Mouse (Mus musculus) heart, embryonic 14.5 days (tissue): ENCODE measurements around the gene Hist3h2ba. TPM values are rescaled to one million over a fixed set of nuclear protein-coding genes. Genes with fewer than 3 reads are reported as not detected.

ENCODE experiments used
- ATAC-seq: fragments of 200-750 bp; cut with Nextera tagmentation; 2 replicates; pipeline ENCODE4 v1.8.0; 2017; ENCODE audit warnings: low read depth, moderate TSS enrichment; ENCODE audit not compliant: insufficient number of reproducible peaks, insufficient read depth, low FRiP score
- H3K27ac ChIP-seq, 2 experiments: fragments of 200-500 bp in 1 of 2; fragments of 300-500 bp in 1 of 2; sonication (generic) in 1 of 2; replicated peaks in 1 of 2; 2 replicates each; pipeline ENCODE4 v1.5.1; 2012 to 2014; ENCODE audit warnings: low read depth in 2 of 2, low read length in 2 of 2, control low read depth in 1 of 2, mild to moderate bottlenecking in 1 of 2, mixed read lengths in 1 of 2; ENCODE audit not compliant: control insufficient read depth in 1 of 2, insufficient read depth in 1 of 2
- H3K27me3 ChIP-seq: fragments of 300-500 bp; sonication (generic); 2 replicates; pipeline ENCODE4 v1.6.1; 2014; ENCODE audit warnings: mild to moderate bottlenecking, low read length, control low read depth; ENCODE audit not compliant: control insufficient read depth, insufficient read depth
- H3K36me3 ChIP-seq: fragments of 300-500 bp; sonication (generic); 2 replicates; pipeline ENCODE4 v1.6.1; 2014; ENCODE audit warnings: mild to moderate bottlenecking, control low read depth, low read length, mixed read lengths; ENCODE audit not compliant: control insufficient read depth, insufficient read depth
- H3K4me1 ChIP-seq, 2 experiments: fragments of 200-500 bp in 1 of 2; fragments of 300-500 bp in 1 of 2; sonication (generic) in 1 of 2; 2 replicates each; pipeline ENCODE4 v1.6.1; 2012 to 2014; ENCODE audit warnings: low read length in 2 of 2, control low read depth in 1 of 2, mixed read lengths in 1 of 2; ENCODE audit not compliant: control insufficient read depth in 2 of 2, insufficient read depth in 2 of 2
- H3K4me2 ChIP-seq: fragments of 300-500 bp; sonication (generic); 2 replicates; pipeline ENCODE4 v1.6.1; 2014; ENCODE audit warnings: mild to moderate bottlenecking, low read length
- H3K4me3 ChIP-seq, 2 experiments: fragments of 200-500 bp in 1 of 2; fragments of 300-500 bp in 1 of 2; sonication (generic) in 1 of 2; 2 replicates each; pipeline ENCODE4 v1.5.1; 2012 to 2014; ENCODE audit warnings: low read length in 2 of 2, mild to moderate bottlenecking in 2 of 2, control low read depth in 1 of 2, low read depth in 1 of 2, moderate library complexity in 1 of 2; ENCODE audit not compliant: control insufficient read depth in 1 of 2, insufficient read depth in 1 of 2
- H3K9ac ChIP-seq: fragments of 300-500 bp; sonication (generic); 2 replicates; pipeline ENCODE4 v1.6.1; 2014; ENCODE audit warnings: mild to moderate bottlenecking, low read length
- H3K9me3 ChIP-seq: fragments of 300-500 bp; sonication (generic); 2 replicates; pipeline ENCODE4 v1.6.1; 2016; ENCODE audit warnings: low read length, control low read depth; ENCODE audit not compliant: control insufficient read depth
- WGBS: fragments of 180-500 bp; shearing (Covaris S2); extraction: QIAGEN DNeasy Blood & Tissue Kit; methylation state at CpG from one replicate; pipeline ENCODE4 v1.1.7; 2014; 5-methylcytosine and 5-hydroxymethylcytosine counted together
- polyA plus RNA-seq: library from polyadenylated mRNA; unstranded; fragments of >200 nt; fragmentation: Nextera tagmentation; extraction: Ambion mirVana; gene quantifications from 2 replicates; pipeline ENCODE4 v1.2.1, GENCODE M21; 2014

Hist3h2ba gene
- polyA plus RNA-seq, 1 experiment from 2014 or later: 16.0 TPM

DNA sequence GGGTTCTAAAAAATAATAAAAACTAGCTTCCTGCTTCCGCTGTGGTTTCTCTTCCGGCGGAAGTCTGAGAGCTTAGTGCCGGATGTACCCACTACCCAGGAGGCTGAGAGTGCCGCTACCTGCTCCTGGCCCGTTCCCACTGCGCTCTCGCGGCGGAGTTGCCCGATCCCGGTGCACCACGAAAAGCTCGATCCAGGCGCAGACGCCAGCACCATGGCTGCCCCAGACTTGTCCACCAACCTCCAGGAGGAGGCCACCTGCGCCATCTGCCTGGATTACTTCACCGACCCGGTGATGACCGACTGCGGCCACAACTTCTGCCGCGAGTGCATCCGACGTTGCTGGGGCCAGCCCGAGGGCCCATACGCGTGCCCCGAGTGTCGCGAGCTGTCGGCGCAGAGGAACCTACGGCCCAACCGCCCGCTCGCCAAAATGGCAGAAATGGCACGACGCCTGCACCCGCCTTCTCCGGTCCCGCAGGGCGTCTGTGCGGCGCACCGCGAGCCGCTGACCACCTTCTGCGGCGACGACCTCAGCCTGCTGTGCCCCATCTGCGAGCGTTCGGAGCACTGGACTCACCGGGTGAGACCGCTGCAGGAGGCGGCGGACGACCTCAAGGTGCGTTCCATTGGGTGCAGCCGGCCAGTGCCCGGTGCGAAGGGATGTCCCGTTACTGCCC is 29.4 kb downstream of the Hist3h2ba start, which contains the start of gene Trim11:
Gene Trim11, plus strand, starts transcription at position 67 of the 679 bp plus-strand sequence.
- peaks cover 32 to 49% of the 10 kb centered on the region in 2 experiments for H3K4me1 ChIP-seq
- under 1% methylated on average over 64 of the region's 64 CpGs for WGBS
- H3K4me2 ChIP-seq: peak within 1 kb of the TSS; percentile 98
- no peaks in the 10 kb centered on the region for H3K27me3 ChIP-seq
- H3K27ac ChIP-seq: peak within 1 kb of the TSS; percentile 72 to 78
- peak within 1 kb of the TSS; percentile 87 to 92 for H3K4me3 ChIP-seq
- H3K36me3 ChIP-seq: peaks cover 26% of the 10 kb centered on the region
- peak within 1 kb of the TSS; percentile 90 for H3K9ac ChIP-seq
- no peaks in the 10 kb centered on the region for H3K9me3 ChIP-seq
- peak; percentile 57; the same call in 1 of the 2 replicates for ATAC-seq

DNA sequence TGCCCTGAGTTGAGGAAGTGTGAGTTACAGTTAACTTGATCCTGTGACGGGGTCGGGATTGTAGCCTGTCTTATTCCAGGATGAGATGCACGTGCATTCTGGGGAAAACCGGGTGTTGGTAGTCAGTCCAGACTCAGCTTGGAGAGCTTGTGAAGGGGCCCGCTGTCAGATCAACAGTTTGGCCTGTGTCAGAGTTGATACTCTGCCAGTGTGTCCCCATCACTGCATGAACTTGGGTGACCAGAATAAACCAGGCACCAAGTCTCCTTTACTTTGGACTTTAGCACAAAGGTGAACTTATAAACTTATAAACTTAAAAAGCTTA is 29.9 kb downstream of the Hist3h2ba start:
- peaks cover 27% of the 10 kb centered on the region for H3K36me3 ChIP-seq
- H3K9ac ChIP-seq: peak overlapping the region; percentile 90
- H3K4me3 ChIP-seq: peak overlapping the region; percentile 87 to 92
- no peaks in the 10 kb centered on the region for H3K27me3 ChIP-seq
- H3K4me1 ChIP-seq: peaks cover 33 to 51% of the 10 kb centered on the region in 2 experiments
- ATAC-seq: no peak
- peak overlapping the region; percentile 98 for H3K4me2 ChIP-seq
- 0% methylated on average over 5 of the region's 5 CpGs for WGBS
- peak overlapping the region; percentile 72 to 78 for H3K27ac ChIP-seq
- no peaks in the 10 kb centered on the region for H3K9me3 ChIP-seq

DNA sequence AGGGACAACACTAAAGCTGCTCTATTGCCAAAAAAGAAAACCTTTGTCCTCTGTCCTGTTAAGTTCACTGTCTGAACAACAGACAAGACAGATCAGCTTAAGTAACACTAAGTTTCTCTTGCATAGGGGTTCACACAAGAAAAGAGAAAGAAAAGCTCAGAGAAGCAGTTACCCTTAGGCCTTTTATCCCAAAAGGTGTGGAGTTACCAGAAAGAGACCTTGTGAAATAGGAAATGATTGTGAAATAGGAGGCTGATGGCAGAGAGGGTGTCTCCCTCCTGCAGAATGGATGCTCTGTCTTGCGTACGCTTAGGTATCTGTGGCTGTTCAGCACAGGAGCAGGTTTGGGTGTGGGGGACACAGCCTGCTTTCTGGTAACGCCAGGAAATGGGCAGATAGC is 30.5 kb downstream of the Hist3h2ba start:
- peaks cover 35 to 54% of the 10 kb centered on the region in 2 experiments for H3K4me1 ChIP-seq
- H3K27ac ChIP-seq: peak overlapping the region; percentile 39 to 78; a peak in 3 of 4 replicates
- peak overlapping the region; percentile 90 for H3K9ac ChIP-seq
- WGBS: 53% methylated on average over 3 of the region's 3 CpGs
- no peaks in the 10 kb centered on the region for H3K27me3 ChIP-seq
- ATAC-seq: no peak
- H3K9me3 ChIP-seq: no peaks in the 10 kb centered on the region
- peak overlapping the region; percentile 87 to 92 for H3K4me3 ChIP-seq
- peak overlapping the region; percentile 98 for H3K4me2 ChIP-seq
- H3K36me3 ChIP-seq: peaks cover 31% of the 10 kb centered on the region

DNA sequence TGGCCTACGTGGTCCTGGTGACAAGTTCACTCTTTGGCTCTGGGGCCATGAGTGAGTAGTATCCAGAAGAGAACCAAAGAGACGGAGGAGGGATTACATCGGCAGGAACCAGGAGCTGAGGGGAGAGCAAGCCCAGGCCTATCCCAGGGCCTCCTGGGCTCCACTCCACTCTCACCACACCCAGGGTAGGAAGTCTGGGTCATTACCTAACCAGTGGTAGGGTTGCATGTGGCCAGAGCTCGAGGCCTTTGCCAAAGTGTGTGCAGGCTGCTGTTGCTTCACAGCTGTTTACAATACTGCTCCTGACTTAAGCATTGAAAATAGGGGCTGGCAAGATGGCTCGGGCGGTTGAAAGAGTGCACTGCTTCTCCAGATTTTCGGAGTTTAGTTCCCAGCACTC is 30.9 kb downstream of the Hist3h2ba start:
- Histone ChIP-seq H3K4me3 (peak overlapping the region; percentile 87 to 92), H3K4me1 (peaks cover 39 to 59% of the 10 kb centered on the region in 2 experiments), H3K27me3 (no peaks in the 10 kb centered on the region)

DNA sequence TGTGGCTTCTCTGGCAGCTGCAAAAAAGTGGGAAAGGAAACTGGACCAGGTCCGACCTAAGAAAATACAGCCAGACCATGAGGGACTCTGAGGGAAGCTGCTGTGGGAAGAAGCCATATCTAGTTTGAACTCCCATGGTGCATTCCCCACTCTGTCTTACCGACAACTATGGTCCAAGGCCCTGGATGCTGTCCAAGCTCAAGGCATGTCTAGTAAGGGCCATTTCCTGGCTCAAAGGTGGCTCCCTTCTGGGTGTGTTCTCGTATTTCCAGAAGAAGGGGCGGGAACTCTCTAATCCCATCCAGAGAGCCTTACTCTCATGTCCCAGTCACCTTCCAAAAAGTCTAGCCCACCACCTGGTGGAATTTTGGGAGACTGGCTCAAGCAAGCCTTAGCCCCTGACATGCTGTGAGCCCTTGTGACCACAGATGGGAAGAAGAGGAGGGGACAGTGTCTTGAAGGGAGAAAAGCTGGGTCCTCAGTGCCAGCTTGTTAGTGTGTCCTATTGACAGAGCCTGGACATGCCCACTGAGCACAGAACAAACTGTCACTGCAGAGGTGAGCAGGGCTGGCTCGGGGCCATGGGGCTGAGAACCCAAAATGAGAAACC is 31.8 kb downstream of the Hist3h2ba start:
- no peak for ATAC-seq
- peak overlapping the region; percentile 90 for H3K9ac ChIP-seq
- WGBS: 45% methylated on average over 5 of the region's 5 CpGs
- H3K27ac ChIP-seq: peak overlapping the region; percentile 31 to 78
- peaks cover 39% of the 10 kb centered on the region for H3K36me3 ChIP-seq
- H3K27me3 ChIP-seq: no peaks in the 10 kb centered on the region
- peak overlapping the region; percentile 98 for H3K4me2 ChIP-seq
- no peaks in the 10 kb centered on the region for H3K9me3 ChIP-seq
- H3K4me1 ChIP-seq: peaks cover 47 to 67% of the 10 kb centered on the region in 2 experiments
- H3K4me3 ChIP-seq: peak overlapping the region in 1 of 2 experiments; percentile 87; a peak in 1 of 4 replicates

More for the DNA sequence above, 30.9 kb downstream of the Hist3h2ba start:
- Histone ChIP-seq H3K4me2 (peak overlapping the region; percentile 98), H3K9ac (peak overlapping the region; percentile 90), H3K27ac (peak overlapping the region; percentile 39 to 78; a peak in 3 of 4 replicates), H3K9me3 (no peaks in the 10 kb centered on the region), H3K36me3 (peaks cover 36% of the 10 kb centered on the region)
- 52% methylated on average over 7 of the region's 7 CpGs for WGBS
- ATAC-seq: no peak

DNA sequence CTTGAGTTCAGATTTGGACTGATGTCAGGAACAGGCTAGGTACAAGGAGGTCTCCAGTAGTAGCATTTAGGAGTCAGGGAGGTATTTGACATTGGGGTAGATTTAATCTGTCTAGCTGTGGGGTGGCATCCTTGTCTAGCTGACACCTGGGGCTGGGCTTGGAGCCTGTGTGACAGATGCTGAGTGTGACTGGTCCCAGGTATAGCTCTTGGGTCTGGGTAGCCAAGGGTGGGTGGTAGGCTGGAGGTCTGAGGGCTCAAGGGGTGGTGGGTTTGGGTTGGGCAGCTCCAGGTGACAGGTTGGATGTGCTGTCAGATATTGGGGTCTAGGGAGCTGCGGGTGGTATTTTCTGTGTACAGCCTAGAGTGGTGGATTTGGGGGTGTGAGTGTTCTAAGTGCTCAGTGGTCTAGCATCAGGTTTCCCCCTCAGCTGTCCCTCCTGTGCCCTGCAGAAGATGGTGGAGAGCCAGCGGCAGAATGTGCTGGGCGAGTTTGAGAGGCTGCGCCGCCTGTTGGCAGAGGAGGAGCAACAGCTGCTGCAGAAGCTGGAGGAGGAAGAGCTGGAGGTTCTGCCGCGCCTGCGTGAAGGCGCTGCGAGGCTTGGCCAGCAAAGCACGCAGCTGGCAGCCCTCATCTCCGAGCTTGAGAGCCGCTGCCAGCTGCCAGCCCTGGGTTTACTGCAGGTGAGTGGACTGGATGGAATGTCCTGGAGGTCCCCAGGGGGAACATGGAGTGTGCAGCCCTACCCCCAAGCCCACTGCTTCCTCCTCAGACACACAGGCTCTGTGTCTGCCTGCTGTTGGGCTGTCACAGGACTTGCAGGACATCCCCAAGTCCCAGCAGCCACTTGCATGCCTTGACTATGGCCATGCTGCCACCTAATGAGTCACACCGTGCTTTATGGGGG is 33.1 kb downstream of the Hist3h2ba start:
- Histone ChIP-seq H3K4me1 (peaks cover 60 to 80% of the 10 kb centered on the region in 2 experiments), H3K9me3 (no peaks in the 10 kb centered on the region), H3K4me2 (peak overlapping the region; percentile 13; the same call in 1 of the 2 replicates), H3K9ac (peak overlapping the region; percentile 41), H3K4me3 (no peak overlapping the region), H3K36me3 (peaks cover 52% of the 10 kb centered on the region), H3K27me3 (no peaks in the 10 kb centered on the region), H3K27ac (peak overlapping the region in 1 of 2 experiments; percentile 69; a peak in 2 of 4 replicates)
- no peak for ATAC-seq
- WGBS: 44% methylated on average over 14 of the region's 14 CpGs

DNA sequence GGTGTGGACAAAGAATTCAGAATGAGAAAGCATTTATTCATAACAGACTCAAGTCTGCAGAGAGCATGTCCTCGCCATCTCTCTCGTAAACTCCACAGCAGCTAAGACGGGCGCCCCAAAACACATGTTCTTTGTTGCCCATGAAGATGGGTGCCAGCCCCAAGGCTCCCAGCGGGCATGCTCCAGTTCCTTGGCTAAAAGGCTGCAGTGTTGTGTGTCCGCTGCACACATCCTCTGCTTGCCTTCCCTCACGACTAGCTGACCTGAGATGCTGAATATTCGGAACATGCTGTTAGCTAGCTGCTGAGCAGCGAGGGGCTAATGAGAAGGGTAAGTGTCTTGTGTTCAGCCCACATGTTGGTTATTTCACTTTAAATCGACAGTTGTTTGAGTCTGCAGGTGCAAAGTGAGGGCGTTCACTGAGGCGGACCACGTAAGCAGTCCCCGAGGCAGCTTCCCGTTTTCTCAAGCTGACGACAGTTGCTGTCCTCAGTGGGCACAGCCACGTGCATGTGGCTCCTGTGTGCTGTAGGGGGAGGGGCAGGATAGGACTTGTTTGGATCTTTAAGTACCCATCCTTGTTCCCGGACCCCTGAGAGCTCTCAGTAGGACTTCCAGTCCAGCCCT is 33.9 kb downstream of the Hist3h2ba start:
- H3K4me2 ChIP-seq: peak overlapping the region; percentile 13; the same call in 1 of the 2 replicates
- H3K9ac ChIP-seq: peak overlapping the region; percentile 41
- peaks cover 68 to 85% of the 10 kb centered on the region in 2 experiments for H3K4me1 ChIP-seq
- H3K27ac ChIP-seq: peak overlapping the region; percentile 10 to 69; a peak in 3 of 4 replicates
- 76% methylated on average over 18 of the region's 18 CpGs for WGBS
- no peaks in the 10 kb centered on the region for H3K27me3 ChIP-seq
- peaks cover 60% of the 10 kb centered on the region for H3K36me3 ChIP-seq
- H3K9me3 ChIP-seq: no peaks in the 10 kb centered on the region
- no peak overlapping the region for H3K4me3 ChIP-seq
- ATAC-seq: no peak
